Mouse (Mus musculus) right cerebral cortex, adult 2 months (tissue): ENCODE measurements around the gene Spop.
"Not testable (repeated sequence)": the region's sequence is repeated elsewhere in the genome, so short reads cannot be mapped to it uniquely, and the experiment has no call there.

Experiments used
- DNase-seq, 2 experiments: peaks; one replicate each; pipeline ENCODE4 v3.0.0; 2021 to 2022; ENCODE audit warnings: low spot score in 2 of 2

Gene Spop

GRCm38 (mm10) chr11:95391201-95391600, 22.7 kb upstream of the Spop start:
- no peak for DNase-seq

GRCm38 (mm10) chr11:95391743-95392142, 22.1 kb upstream of the Spop start:
- DNase-seq = no peak

GRCm38 (mm10) chr11:95392223-95392667, 21.6 kb upstream of the Spop start:
- peak; percentile 42 to 64 for DNase-seq

GRCm38 (mm10) chr11:95392708-95393499, 21.0 kb upstream of the Spop start:
- no peak for DNase-seq

GRCm38 (mm10) chr11:95393500-95393816, 20.4 kb upstream of the Spop start:
- no peak for DNase-seq

GRCm38 (mm10) chr11:95394112-95394511, 19.8 kb upstream of the Spop start:
- no peak for DNase-seq

GRCm38 (mm10) chr11:95396548-95396947, 17.3 kb upstream of the Spop start:
- DNase-seq = no peak

- peak; percentile 83 to 89 for DNase-seq
Measured at GRCm38 (mm10) chr11:95397843-95398835, 15.7 kb upstream of the Spop start.

- DNase-seq = peak; percentile 36 to 41
Measured at GRCm38 (mm10) chr11:95399520-95400020, 14.3 kb upstream of the Spop start.

DNA sequence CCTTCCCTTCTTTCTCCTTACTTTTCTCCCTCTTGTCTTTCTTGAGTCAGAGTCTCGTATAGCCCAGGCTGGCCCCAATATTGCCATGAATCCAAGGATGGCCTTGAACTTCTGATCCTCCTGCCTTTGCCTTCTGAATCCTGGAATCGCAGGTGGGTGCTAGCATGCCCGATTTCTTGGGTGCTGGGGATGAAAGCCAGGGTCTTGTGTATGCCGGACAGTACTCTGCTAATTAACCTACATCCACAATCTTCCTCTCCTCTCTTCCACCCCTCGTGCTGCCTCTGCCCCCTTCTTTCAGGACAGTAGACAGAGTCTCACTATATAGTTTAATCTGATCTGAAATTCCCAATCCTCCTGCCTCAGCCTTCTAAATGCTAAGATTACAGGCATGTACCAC, 12.3 kb upstream of the Spop start:
- no peak for DNase-seq

DNA sequence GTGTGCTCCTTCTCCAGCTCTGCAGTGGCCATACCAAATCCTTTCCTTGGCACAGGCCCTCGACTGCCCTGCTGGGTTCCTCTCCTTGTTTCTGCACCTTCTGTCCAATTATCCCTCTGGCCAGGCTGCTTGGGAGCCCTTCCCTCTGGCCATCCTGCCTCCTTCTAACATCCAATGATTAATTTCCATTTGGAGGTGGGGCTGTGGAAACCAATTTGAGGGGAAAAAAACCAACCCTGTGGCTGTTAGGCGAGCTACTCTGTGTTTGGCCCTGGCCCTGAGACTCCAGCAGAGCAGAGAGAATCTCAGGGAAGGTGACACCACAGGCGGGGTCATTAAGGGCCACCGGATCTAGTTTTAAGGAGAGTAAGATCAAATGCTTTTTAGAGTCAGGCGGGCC, 11.7 kb upstream of the Spop start:
- DNase-seq = no peak

DNA sequence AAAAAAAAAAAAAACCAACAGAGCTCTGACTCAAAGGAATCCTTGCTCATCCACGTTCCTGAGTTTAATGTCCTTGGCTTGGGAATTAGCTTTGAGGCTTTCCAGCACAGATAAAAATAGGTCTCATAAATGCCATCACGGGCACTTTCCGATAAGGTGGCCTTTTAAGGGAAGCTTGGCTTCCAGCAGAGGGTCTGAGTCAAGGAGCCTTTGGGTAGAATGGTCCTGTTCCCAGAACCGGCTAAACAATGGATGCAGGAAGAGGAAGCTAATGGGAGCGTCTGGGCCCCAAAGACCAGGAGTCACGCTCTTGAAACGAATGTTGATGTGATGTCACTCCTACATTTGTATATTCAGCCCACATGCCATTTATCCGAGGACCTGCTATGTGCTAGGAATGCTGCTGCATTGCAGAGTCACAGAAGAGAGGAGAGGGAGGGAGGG, 11.2 kb upstream of the Spop start:
- no peak for DNase-seq

GRCm38 (mm10) chr11:95403382-95404340, 10.2 kb upstream of the Spop start:
- no peak for DNase-seq

GRCm38 (mm10) chr11:95405771-95406170, 8.1 kb upstream of the Spop start:
- no peak for DNase-seq

GRCm38 (mm10) chr11:95406398-95406797, 7.5 kb upstream of the Spop start:
- DNase-seq = not testable (repeated sequence)

DNA sequence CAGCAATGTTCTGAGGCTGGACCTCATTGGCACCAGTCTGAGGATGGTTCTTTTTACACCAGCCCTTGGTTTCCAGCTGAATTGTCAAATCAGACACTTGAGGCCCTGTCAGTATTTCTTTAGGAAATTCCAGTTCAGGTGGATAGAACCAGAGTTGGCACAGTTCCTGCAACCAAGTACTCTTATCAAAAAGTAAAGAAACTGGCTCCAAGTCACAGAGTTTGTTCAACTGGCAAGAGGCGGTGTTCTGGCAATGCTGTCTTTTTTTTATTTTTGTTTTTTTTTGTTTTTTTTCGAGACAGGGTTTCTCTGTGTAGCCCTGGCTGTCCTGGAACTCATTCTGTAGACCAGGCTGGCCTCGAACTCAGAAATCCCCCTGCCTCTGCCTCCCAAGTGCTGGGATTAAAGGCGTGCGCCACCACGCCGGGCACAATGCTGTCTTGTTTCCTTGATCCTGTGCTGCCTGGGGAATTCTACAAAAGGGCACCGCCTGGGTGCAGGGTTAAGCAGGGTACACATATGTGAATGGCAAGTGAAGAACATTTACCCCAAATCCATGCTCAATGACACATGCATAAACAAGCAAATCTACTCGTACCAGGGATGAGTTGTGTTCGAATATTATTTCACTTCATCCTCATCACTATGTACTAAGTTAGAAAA, 4.3 kb upstream of the Spop start:
- DNase-seq = no peak

GRCm38 (mm10) chr11:95411453-95412013, 2.3 kb upstream of the Spop start:
- no peak for DNase-seq

- no peak for DNase-seq
Measured at GRCm38 (mm10) chr11:95412615-95413014, 1.3 kb upstream of the Spop start.

DNA sequence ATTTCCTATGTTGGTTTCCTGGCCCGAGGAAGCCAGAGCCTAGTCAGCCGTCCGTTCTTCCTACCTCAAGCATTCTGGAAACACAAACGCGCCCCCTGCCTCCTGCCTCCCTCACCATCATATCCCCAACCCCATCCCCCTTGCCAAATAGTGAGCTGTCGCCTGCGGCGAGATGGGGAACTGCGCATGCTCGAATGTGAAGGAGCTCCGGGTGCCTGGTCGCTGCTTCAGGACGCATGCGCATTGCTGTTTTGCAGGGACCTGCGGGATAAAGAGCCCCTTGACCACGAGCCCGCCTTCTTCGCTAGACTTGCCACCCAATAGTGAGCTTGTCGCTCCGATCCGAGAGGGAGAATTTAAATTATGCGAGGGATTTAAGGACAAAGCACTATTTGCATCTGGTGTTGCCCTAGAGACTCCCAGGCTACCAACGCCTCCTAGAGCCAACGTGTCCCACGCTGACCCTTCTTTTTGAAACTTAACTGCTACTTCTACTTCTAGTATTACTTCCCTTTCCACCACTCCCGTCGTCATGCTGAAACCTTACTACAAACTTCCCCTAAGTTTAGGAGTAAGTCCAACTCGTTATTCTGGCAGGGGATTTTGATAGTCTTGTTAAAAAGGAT, 769 bp downstream of the Spop start:
- peak; percentile 93 to 96 for DNase-seq

DNA sequence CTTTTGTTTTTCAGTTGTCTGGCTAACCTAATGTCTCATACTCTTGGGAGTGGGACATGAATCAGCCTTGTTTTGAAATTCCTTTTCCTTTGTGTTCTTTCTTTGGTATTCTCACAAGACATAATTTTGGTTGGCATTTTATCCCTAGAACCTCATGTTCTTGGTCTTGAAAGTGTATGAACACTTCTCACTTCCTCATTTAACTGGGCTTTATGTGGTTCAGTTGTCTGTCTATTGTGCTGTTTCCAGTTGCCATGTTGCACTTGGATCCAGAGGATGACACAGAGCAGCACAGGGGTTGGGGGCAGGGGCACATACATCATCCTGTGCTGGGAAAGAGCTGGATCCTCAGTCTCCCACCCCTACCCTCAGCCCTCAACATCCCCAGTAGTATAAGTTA, 2.1 kb downstream of the Spop start:
- no peak for DNase-seq
